28 mouse cellular contexts compared by ENCODE assay signal in the genomic region with DNA sequence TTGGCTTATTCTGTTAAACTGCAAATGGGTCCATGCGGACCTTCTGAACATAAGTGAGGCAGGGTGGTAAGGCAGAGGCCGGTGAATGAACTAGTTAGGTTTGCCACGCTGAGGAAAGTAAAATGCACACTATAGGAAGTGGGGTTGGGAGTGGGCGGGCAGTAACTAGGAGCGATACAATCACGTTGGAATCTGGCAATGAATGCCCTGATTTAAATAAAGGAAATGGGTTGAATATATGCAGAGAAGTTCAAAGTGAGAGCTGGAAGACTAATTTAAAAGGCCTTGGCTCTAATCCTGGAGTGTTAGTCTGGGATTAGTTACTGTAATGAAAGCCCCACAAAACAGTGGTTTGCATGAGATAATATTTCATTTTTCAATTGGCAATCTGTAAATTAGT. TPM values are rescaled to one million over a fixed set of nuclear protein-coding genes. Genes with fewer than 3 reads are reported as not detected.
DNase-seq lines count a peak whose midpoint lies in the region; ATAC-seq lines count a peak whose summit lies in the region.
"Had no signal": no experiment of that assay in that cellular context is flagged by ENCODE, and none has a peak within 500 bp of the region (broad histone marks: within the 10 kb centered on the region; RNA-seq: fewer than 3 reads in every experiment).

No protein-coding gene starts in this region.

- ATAC-seq in forebrain, embryonic 16.5 days, result no peak
- ATAC-seq in frontal cortex, adult (ENCODE audit: low TSS enrichment), result peak; percentile 17
- no peak for ATAC-seq in midbrain, embryonic 11.5 days (ENCODE audit: low FRiP score)
- no peak for ATAC-seq in midbrain, embryonic 14.5 days (ENCODE audit: low FRiP score, low TSS enrichment)
- ATAC-seq in erythroid progenitor cell, adult 5-6 weeks (replicated peaks; ENCODE audit: low FRiP score, poor library complexity, severe bottlenecking), result no peak
- ATAC-seq: activated CD4-positive, CD25-positive, alpha-beta regulatory T cell, adult 4 months; hindbrain, embryonic 16.5 days; intestine, embryonic 15.5 days; Patski had no signal

- no peak overlapping the region for H3K9ac ChIP-seq in forebrain, embryonic 16.5 days (replicated peaks; ENCODE audit: low read depth, low read length)
- H3K9ac ChIP-seq in midbrain, embryonic 11.5 days (ENCODE audit: low read length), result no peak overlapping the region
- H3K9ac ChIP-seq in midbrain, embryonic 14.5 days (replicated peaks; ENCODE audit: low read length), result no peak overlapping the region
- H3K9ac ChIP-seq: forebrain, embryonic 12.5 days; heart, embryonic 15.5 days; hindbrain, embryonic 13.5 days; intestine, embryonic 15.5 days had no signal

- H3K27me3 ChIP-seq in forebrain, embryonic 10.5 days (ENCODE audit: poor library complexity, severe bottlenecking), result peaks cover 7% of the 10 kb centered on the region; the same call in 1 of the 2 replicates
- H3K27me3 ChIP-seq in forebrain, embryonic 16.5 days (replicated peaks; ENCODE audit: control insufficient read depth, insufficient read depth, low read length), result no peaks in the 10 kb centered on the region
- no peaks in the 10 kb centered on the region for H3K27me3 ChIP-seq in midbrain, embryonic 11.5 days (ENCODE audit: control insufficient read depth, insufficient read depth, low read length)
- H3K27me3 ChIP-seq in midbrain, embryonic 14.5 days (ENCODE audit: control insufficient read depth, insufficient read depth, low read length), result no peaks in the 10 kb centered on the region
- H3K27me3 ChIP-seq: forebrain, embryonic 12.5 days; hindbrain, embryonic 13.5 days; intestine, embryonic 15.5 days; Patski had no signal

- H3K4me2 ChIP-seq in forebrain, embryonic 16.5 days (ENCODE audit: low read length), result no peak overlapping the region
- H3K4me2 ChIP-seq in midbrain, embryonic 11.5 days, result no peak overlapping the region
- no peak overlapping the region for H3K4me2 ChIP-seq in midbrain, embryonic 14.5 days (ENCODE audit: low read length)
- H3K4me2 ChIP-seq: forebrain, embryonic 12.5 days; heart, embryonic 11.5 days; heart, embryonic 15.5 days; hindbrain, embryonic 13.5 days; intestine, embryonic 15.5 days had no signal

- 81% methylated on average over 6 of the region's 6 CpGs for WGBS in forebrain, embryonic 10.5 days
- 19% methylated on average over 6 of the region's 6 CpGs for WGBS in forebrain, embryonic 16.5 days
- WGBS in midbrain, embryonic 11.5 days, result 77% methylated on average over 6 of the region's 6 CpGs
- WGBS in midbrain, embryonic 14.5 days, result 61% methylated on average over 6 of the region's 6 CpGs

- 0 out of 2 replicates have a peak overlapping the region, but pooled peaks have one; percentile 20 for H3K27ac ChIP-seq in forebrain, embryonic 10.5 days
- no peak overlapping the region for H3K27ac ChIP-seq in forebrain, embryonic 16.5 days (ENCODE audit: low read length)
- no peak overlapping the region for H3K27ac ChIP-seq in midbrain, embryonic 11.5 days (ENCODE audit: low read depth, low read length)
- H3K27ac ChIP-seq in midbrain, embryonic 14.5 days (replicated peaks; ENCODE audit: low read depth, low read length), result no peak overlapping the region
- H3K27ac ChIP-seq: forebrain, embryonic 12.5 days; heart, embryonic 15.5 days; hindbrain, embryonic 10.5 days; hindbrain, embryonic 13.5 days; intestine, embryonic 15.5 days had no signal

- no peak overlapping the region for H3K4me3 ChIP-seq in forebrain, embryonic 10.5 days
- no peak overlapping the region for H3K4me3 ChIP-seq in forebrain, embryonic 16.5 days (replicated peaks; ENCODE audit: low read length)
- H3K4me3 ChIP-seq in midbrain, embryonic 11.5 days (ENCODE audit: low read depth, low read length), result no peak overlapping the region
- H3K4me3 ChIP-seq in midbrain, embryonic 14.5 days (replicated peaks; ENCODE audit: low read depth, low read length), result no peak overlapping the region
- H3K4me3 ChIP-seq: forebrain, embryonic 12.5 days; heart, embryonic 15.5 days; hindbrain, embryonic 10.5 days; hindbrain, embryonic 13.5 days; intestine, embryonic 15.5 days had no signal

- no peaks in the 10 kb centered on the region for H3K36me3 ChIP-seq in forebrain, embryonic 10.5 days (replicated peaks)
- H3K36me3 ChIP-seq in forebrain, embryonic 16.5 days (ENCODE audit: control insufficient read depth, insufficient read depth), result no peaks in the 10 kb centered on the region
- no peaks in the 10 kb centered on the region for H3K36me3 ChIP-seq in midbrain, embryonic 11.5 days (ENCODE audit: control insufficient read depth, insufficient read depth, low read length)
- no peaks in the 10 kb centered on the region for H3K36me3 ChIP-seq in midbrain, embryonic 14.5 days (ENCODE audit: control insufficient read depth, insufficient read depth, low read length)
- H3K36me3 ChIP-seq: forebrain, embryonic 12.5 days; G1E; heart, embryonic 15.5 days; hindbrain, embryonic 10.5 days; hindbrain, embryonic 13.5 days; intestine, embryonic 15.5 days had no signal

- no peak for DNase-seq in forebrain, embryonic 10.5 days (ENCODE audit: extremely low spot score, low spot score)
- no peak for DNase-seq in frontal cortex, postnatal 36 days (ENCODE audit: low spot score in 2 of 2)
- DNase-seq in midbrain, embryonic 11.5 days (ENCODE audit: low spot score, missing footprints), result peak; percentile 66
- no peak for DNase-seq in midbrain, embryonic 14.5 days
- no peak for DNase-seq in testis, postnatal 14 days (ENCODE audit: low spot score)
- DNase-seq: adrenal gland, adult 8-10 months; adrenal gland, postnatal 25 days; cerebellum, adult 18-20 months; cerebellum, adult 9-10 months; cerebellum, postnatal 14 days; gastrocnemius, postnatal 10 days; gastrocnemius, postnatal 36 days; heart, postnatal 10 days; heart, postnatal 36 days; kidney, adult 18-20 months had no signal

- H3K4me1 ChIP-seq in forebrain, embryonic 10.5 days, result peaks cover 8% of the 10 kb centered on the region
- peaks cover 3% of the 10 kb centered on the region for H3K4me1 ChIP-seq in forebrain, embryonic 16.5 days (replicated peaks; ENCODE audit: control insufficient read depth, insufficient read depth, low read length)
- H3K4me1 ChIP-seq in midbrain, embryonic 11.5 days (ENCODE audit: control insufficient read depth, insufficient read depth, low read length), result no peaks in the 10 kb centered on the region
- H3K4me1 ChIP-seq in midbrain, embryonic 14.5 days (ENCODE audit: control insufficient read depth, insufficient read depth, low read length), result no peaks in the 10 kb centered on the region
- H3K4me1 ChIP-seq: heart, embryonic 15.5 days; hindbrain, embryonic 13.5 days; intestine, embryonic 15.5 days had no signal

- no peaks in the 10 kb centered on the region for H3K9me3 ChIP-seq in forebrain, embryonic 10.5 days
- H3K9me3 ChIP-seq in forebrain, embryonic 16.5 days (ENCODE audit: control insufficient read depth, low read length), result no peaks in the 10 kb centered on the region
- no peaks in the 10 kb centered on the region for H3K9me3 ChIP-seq in midbrain, embryonic 11.5 days (ENCODE audit: control insufficient read depth, low read length)
- no peaks in the 10 kb centered on the region for H3K9me3 ChIP-seq in midbrain, embryonic 14.5 days (ENCODE audit: control insufficient read depth, low read length)
- H3K9me3 ChIP-seq: forebrain, embryonic 12.5 days; heart, embryonic 15.5 days; hindbrain, embryonic 10.5 days; hindbrain, embryonic 13.5 days; intestine, embryonic 15.5 days had no signal

RNA-seq across cellular contexts. Expression of gene Dock7, which starts 12.0 kb away (rescaled TPM):
- 73.5 and 74.2 TPM in 2 replicates for polyA plus RNA-seq in forebrain, embryonic 10.5 days (2016; fragmentation: Nextera tagmentation; extraction: Ambion mirVana)
- polyA plus RNA-seq in forebrain, embryonic 16.5 days (2015; fragmentation: Nextera tagmentation; extraction: Ambion mirVana), result 86.0 and 87.1 TPM in 2 replicates
- polyA plus RNA-seq in midbrain, embryonic 11.5 days (2014; fragmentation: Nextera tagmentation; extraction: Ambion mirVana), result 93.5 and 111 TPM in 2 replicates
- 78.5 and 115 TPM in 2 replicates for polyA plus RNA-seq in midbrain, embryonic 14.5 days (2014; fragmentation: Nextera tagmentation; extraction: Ambion mirVana)
- total RNA-seq in erythroid progenitor cell, adult 5-6 weeks (2015; ENCODE audit: low replicate concordance), result 2.5 and 5.8 TPM in 2 replicates
- 5.6 and 11.2 TPM in 2 replicates for total RNA-seq in erythroid progenitor cell, adult 5-6 weeks (2017; ENCODE audit: low replicate concordance)
- polyA plus RNA-seq: G1E had no signal
